Mouse (Mus musculus) hindbrain, embryonic 11.5 days (tissue): ENCODE results near the gene Gm39115. TPM values are rescaled to one million over a fixed set of nuclear protein-coding genes. Genes with fewer than 3 reads are reported as not detected.
"Not testable (repeated sequence)": the region's sequence is repeated elsewhere in the genome, so short reads cannot be mapped to it uniquely, and the experiment has no call there.

Experiments
- ATAC-seq: fragments of 200-750 bp; cut with Nextera tagmentation; 2 replicates; pipeline ENCODE4 v1.8.0; 2017; ENCODE audit warnings: mild to moderate bottlenecking, moderate TSS enrichment, moderate library complexity; ENCODE audit not compliant: low FRiP score
- DNase-seq: peaks from one replicate; pipeline ENCODE4 v3.0.0-alpha.2; 2015; ENCODE audit warnings: low spot score
- H3K27ac ChIP-seq: fragments of 300-500 bp; sonication (generic); 2 replicates; pipeline ENCODE4 v1.5.1; 2014; ENCODE audit warnings: mild to moderate bottlenecking, low read depth, low read length
- H3K27me3 ChIP-seq: fragments of 300-500 bp; sonication (generic); 2 replicates; pipeline ENCODE4 v1.6.1; 2014; ENCODE audit warnings: mild to moderate bottlenecking, low read length, moderate library complexity, mixed read lengths; ENCODE audit not compliant: control insufficient read depth, insufficient read depth
- H3K36me3 ChIP-seq: fragments of 300-500 bp; sonication (generic); 2 replicates; pipeline ENCODE4 v1.6.1; 2014; ENCODE audit warnings: mild to moderate bottlenecking, low read length, moderate library complexity, mixed read lengths; ENCODE audit not compliant: control insufficient read depth, insufficient read depth
- H3K4me1 ChIP-seq: fragments of 300-500 bp; sonication (generic); replicated peaks from 2 replicates; pipeline ENCODE4 v1.6.1; 2014; ENCODE audit warnings: low read length, mixed read lengths; ENCODE audit not compliant: control insufficient read depth, insufficient read depth
- H3K4me2 ChIP-seq: fragments of 300-500 bp; sonication (generic); replicated peaks from 2 replicates; pipeline ENCODE4 v1.6.1; 2014; ENCODE audit warnings: mild to moderate bottlenecking, low read depth, low read length
- H3K4me3 ChIP-seq: fragments of 300-500 bp; sonication (generic); 2 replicates; pipeline ENCODE4 v1.5.1; 2014; ENCODE audit warnings: low read depth, low read length
- H3K9ac ChIP-seq: fragments of 300-500 bp; sonication (generic); 2 replicates; pipeline ENCODE4 v1.6.1; 2014; ENCODE audit warnings: low read depth, low read length
- H3K9me3 ChIP-seq: fragments of 300-500 bp; sonication (generic); 2 replicates; pipeline ENCODE4 v1.6.1; 2016; ENCODE audit warnings: low read length; ENCODE audit not compliant: control insufficient read depth
- WGBS: fragments of 180-500 bp; shearing (Covaris S2); extraction: QIAGEN DNeasy Blood & Tissue Kit; methylation state at CpG from one replicate; pipeline ENCODE4 v1.1.7; 2014; 5-methylcytosine and 5-hydroxymethylcytosine counted together
- polyA plus RNA-seq: library from polyadenylated mRNA; unstranded; fragments of >200 nt; fragmentation: Nextera tagmentation; extraction: Ambion mirVana; gene quantifications from 2 replicates; pipeline ENCODE4 v1.2.1, GENCODE M21; 2014

The Gm39115 gene
- polyA plus RNA-seq, 1 experiment from 2014 or later = not detected

- DNase-seq = no peak
- no peaks in the 10 kb centered on the region for H3K36me3 ChIP-seq
- H3K27me3 ChIP-seq = no peaks in the 10 kb centered on the region
- no peak overlapping the region for H3K9ac ChIP-seq
- no peaks in the 10 kb centered on the region for H3K4me1 ChIP-seq
- H3K27ac ChIP-seq = no peak overlapping the region
- no peak overlapping the region for H3K4me3 ChIP-seq
- no peak for ATAC-seq
- WGBS = 84% methylated on average over 4 of the region's 4 CpGs
- no peaks in the 10 kb centered on the region for H3K9me3 ChIP-seq
- no peak overlapping the region for H3K4me2 ChIP-seq
Measured at GRCm38 (mm10) chr7:142152191-142152590, 16.4 kb upstream of the Gm39115 start.

- Histone ChIP-seq H3K9ac (no peak overlapping the region), H3K4me1 (no peaks in the 10 kb centered on the region), H3K27me3 (no peaks in the 10 kb centered on the region), H3K9me3 (no peaks in the 10 kb centered on the region), H3K36me3 (no peaks in the 10 kb centered on the region), H3K4me2 (no peak overlapping the region), H3K27ac (no peak overlapping the region), H3K4me3 (no peak overlapping the region)
- no peak for ATAC-seq
- DNase-seq = no peak
Measured at GRCm38 (mm10) chr7:142148633-142149032, 12.8 kb upstream of the Gm39115 start.

GRCm38 (mm10) chr7:142146033-142146432, 10.2 kb upstream of the Gm39115 start:
- no peaks in the 10 kb centered on the region for H3K9me3 ChIP-seq
- no peak overlapping the region for H3K27ac ChIP-seq
- WGBS = 0% methylated on average over 1 of the region's 1 CpGs
- no peak overlapping the region for H3K4me3 ChIP-seq
- H3K9ac ChIP-seq = no peak overlapping the region
- ATAC-seq = no peak
- H3K4me1 ChIP-seq = no peaks in the 10 kb centered on the region
- H3K27me3 ChIP-seq = no peaks in the 10 kb centered on the region
- DNase-seq = peak; percentile 75
- no peaks in the 10 kb centered on the region for H3K36me3 ChIP-seq
- H3K4me2 ChIP-seq = no peak overlapping the region

DNA sequence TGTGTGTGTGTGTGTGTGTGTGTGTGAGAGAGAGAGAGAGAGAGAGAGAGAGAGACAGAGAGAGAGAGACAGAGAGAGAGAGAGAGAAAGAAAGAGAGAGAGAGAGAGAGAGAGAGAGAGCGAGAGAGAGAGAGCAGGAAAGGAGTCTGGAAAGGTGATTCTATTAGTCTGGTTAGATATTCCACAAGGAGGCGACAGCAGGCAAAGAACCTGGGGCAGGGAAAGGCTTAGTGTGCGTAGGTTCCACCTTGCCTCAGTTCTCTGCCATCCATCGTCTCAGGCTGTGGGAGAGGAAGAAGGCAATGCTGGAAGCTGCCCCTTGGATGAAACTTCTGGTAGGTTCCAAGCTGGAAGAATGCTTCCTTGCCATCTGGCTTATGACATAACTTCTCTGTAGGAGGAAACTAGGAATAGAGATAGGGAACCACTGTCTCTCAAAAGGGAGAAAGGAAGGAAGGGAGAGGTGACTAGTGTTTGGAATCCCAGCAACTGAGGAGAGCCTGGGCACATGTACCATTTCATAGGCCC, 9.6 kb upstream of the Gm39115 start:
- Histone ChIP-seq H3K27me3 (no peaks in the 10 kb centered on the region), H3K4me3 (no peak overlapping the region), H3K36me3 (no peaks in the 10 kb centered on the region), H3K9ac (no peak overlapping the region), H3K27ac (no peak overlapping the region), H3K4me1 (no peaks in the 10 kb centered on the region), H3K4me2 (no peak overlapping the region), H3K9me3 (no peaks in the 10 kb centered on the region)
- no peak for DNase-seq
- 57% methylated on average over 4 of the region's 4 CpGs for WGBS
- no peak for ATAC-seq

DNA sequence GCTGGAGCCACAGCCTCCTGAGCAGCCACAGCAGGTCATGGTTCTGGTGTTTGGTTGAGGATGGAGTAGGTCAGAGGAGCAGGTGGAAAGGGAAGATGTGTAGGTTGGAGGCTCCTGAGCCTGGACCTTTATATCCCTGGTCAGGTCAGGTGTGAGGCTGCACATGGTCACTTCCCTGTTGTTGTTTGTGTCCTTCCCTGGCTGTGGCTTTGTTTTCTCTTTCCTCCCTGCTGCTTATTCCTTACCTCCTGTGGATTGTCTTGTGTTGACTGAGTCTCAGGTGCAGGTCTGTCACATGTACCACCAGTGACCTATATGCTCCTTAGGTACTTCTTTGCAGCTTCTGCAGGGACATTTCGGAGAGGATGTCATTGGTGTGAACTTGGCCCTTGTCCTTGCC, 8.7 kb upstream of the Gm39115 start, which contains the start of gene Gm45337:
Gm45337 (minus strand) TSS at position 101 of the 400 bp plus-strand sequence.
- Histone ChIP-seq H3K4me2 (no peak within 1 kb of the TSS), H3K9ac (no peak within 1 kb of the TSS), H3K9me3 (no peaks in the 10 kb centered on the region), H3K4me1 (no peaks in the 10 kb centered on the region), H3K36me3 (no peaks in the 10 kb centered on the region), H3K27me3 (no peaks in the 10 kb centered on the region), H3K27ac (no peak within 1 kb of the TSS), H3K4me3 (no peak within 1 kb of the TSS)
- no peak for ATAC-seq
- WGBS = 75% methylated on average over 1 of the region's 1 CpGs
- DNase-seq = no peak

- 61% methylated on average over 1 of the region's 1 CpGs for WGBS
- not testable (repeated sequence) for H3K9ac ChIP-seq
Measured at GRCm38 (mm10) chr7:142143506-142144010, 7.7 kb upstream of the Gm39115 start.

GRCm38 (mm10) chr7:142140696-142141095, 4.9 kb upstream of the Gm39115 start:
- ATAC-seq (no peak), DNase-seq (no peak)
- Histone ChIP-seq H3K27me3 (no peaks in the 10 kb centered on the region), H3K4me1 (no peaks in the 10 kb centered on the region), H3K27ac (no peak overlapping the region), H3K9ac (no peak overlapping the region), H3K9me3 (no peaks in the 10 kb centered on the region), H3K4me2 (no peak overlapping the region), H3K36me3 (no peaks in the 10 kb centered on the region), H3K4me3 (no peak overlapping the region)
- WGBS = 61% methylated on average over 1 of the region's 1 CpGs

More at GRCm38 (mm10) chr7:142143506-142144010, 7.7 kb upstream of the Gm39115 start:
- DNase-seq, H3K9me3 ChIP-seq, H3K4me3 ChIP-seq, H3K27me3 ChIP-seq, H3K4me1 ChIP-seq, H3K4me2 ChIP-seq, H3K36me3 ChIP-seq, H3K27ac ChIP-seq, ATAC-seq: not testable (repeated sequence)

- Histone ChIP-seq H3K4me1 (no peaks in the 10 kb centered on the region), H3K27me3 (no peaks in the 10 kb centered on the region), H3K27ac (no peak overlapping the region), H3K9me3 (no peaks in the 10 kb centered on the region), H3K9ac (no peak overlapping the region), H3K36me3 (no peaks in the 10 kb centered on the region), H3K4me3 (no peak overlapping the region), H3K4me2 (no peak overlapping the region)
- ATAC-seq (no peak), DNase-seq (peak; percentile 32)
- WGBS = 65% methylated on average over 4 of the region's 4 CpGs
Measured at GRCm38 (mm10) chr7:142134206-142134995, 1.4 kb downstream of the Gm39115 start.

- Histone ChIP-seq H3K4me2 (no peak overlapping the region), H3K4me1 (no peaks in the 10 kb centered on the region), H3K9me3 (no peaks in the 10 kb centered on the region), H3K9ac (no peak overlapping the region), H3K27ac (no peak overlapping the region), H3K27me3 (no peaks in the 10 kb centered on the region), H3K4me3 (no peak overlapping the region), H3K36me3 (no peaks in the 10 kb centered on the region)
- ATAC-seq (no peak), DNase-seq (no peak)
- 68% methylated on average over 4 of the region's 4 CpGs for WGBS
Measured at GRCm38 (mm10) chr7:142128843-142129242, 7.0 kb downstream of the Gm39115 start.
